Mouse (Mus musculus) lung, embryonic 15.5 days (tissue): ENCODE results near the gene 4930556J24Rik. TPM values are rescaled to one million over a fixed set of nuclear protein-coding genes. Genes with fewer than 3 reads are reported as not detected.

Experiments used
- ATAC-seq: fragments of 200-750 bp; cut with Nextera tagmentation; 2 replicates; pipeline ENCODE4 v1.8.0; 2017; ENCODE audit warnings: moderate number of reproducible peaks, borderline replicate concordance; ENCODE audit not compliant: low FRiP score, low TSS enrichment; ENCODE audit errors: extremely low read depth
- H3K27ac ChIP-seq: fragments of 300-500 bp; sonication (generic); 2 replicates; pipeline ENCODE4 v1.5.1; 2015; ENCODE audit warnings: moderate library complexity, mild to moderate bottlenecking, inconsistent platforms
- H3K27me3 ChIP-seq: fragments of 300-500 bp; sonication (generic); 2 replicates; pipeline ENCODE4 v1.6.1; 2015; ENCODE audit warnings: inconsistent platforms
- H3K36me3 ChIP-seq: fragments of 300-500 bp; sonication (generic); 2 replicates; pipeline ENCODE4 v1.6.1; 2015; ENCODE audit warnings: inconsistent platforms
- H3K4me1 ChIP-seq: fragments of 300-500 bp; sonication (generic); 2 replicates; pipeline ENCODE4 v1.6.1; 2015; ENCODE audit warnings: inconsistent platforms
- H3K4me2 ChIP-seq: fragments of 300-500 bp; sonication (generic); 2 replicates; pipeline ENCODE4 v1.6.1; 2015; ENCODE audit warnings: inconsistent platforms, mild to moderate bottlenecking, moderate library complexity
- H3K4me3 ChIP-seq: fragments of 300-500 bp; sonication (generic); 2 replicates; pipeline ENCODE4 v1.5.1; 2015; ENCODE audit warnings: mild to moderate bottlenecking, inconsistent platforms
- H3K9ac ChIP-seq: fragments of 300-500 bp; sonication (generic); 2 replicates; pipeline ENCODE4 v1.6.1; 2015; ENCODE audit warnings: inconsistent platforms
- H3K9me3 ChIP-seq: fragments of 300-500 bp; sonication (generic); 2 replicates; pipeline ENCODE4 v1.6.1; 2016; ENCODE audit warnings: inconsistent platforms
- WGBS: fragments of 180-500 bp; shearing (Covaris S2); methylation state at CpG from one replicate; pipeline ENCODE4 v1.1.7; 2015; 5-methylcytosine and 5-hydroxymethylcytosine counted together
- polyA plus RNA-seq: library from polyadenylated mRNA; unstranded; fragments of >200 nt; fragmentation: Nextera tagmentation; extraction: Ambion mirVana; gene quantifications from 2 replicates; pipeline ENCODE4 v1.2.1, GENCODE M21; 2015

Gene 4930556J24Rik
- polyA plus RNA-seq, 1 experiment from 2014 or later: 0.21 TPM

DNA sequence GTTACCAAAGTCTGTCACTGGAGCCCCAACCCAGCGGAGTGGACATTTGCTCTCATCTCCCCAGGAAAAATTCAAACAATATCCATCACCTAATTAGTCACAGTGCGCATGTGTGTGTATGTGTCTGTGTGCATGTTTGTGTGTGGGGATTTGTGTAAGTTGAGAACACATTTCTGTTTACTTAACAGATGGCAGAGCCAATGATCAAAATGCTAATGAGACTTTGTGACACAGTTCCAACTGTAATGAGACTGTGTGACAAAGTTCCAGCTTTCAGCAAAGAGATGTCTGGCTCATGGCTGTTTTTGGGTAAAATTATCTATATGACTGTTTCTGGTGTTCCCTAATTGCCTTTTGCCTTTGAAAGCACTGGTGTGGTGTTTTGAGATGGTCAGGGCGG lies 40.3 kb downstream of the 4930556J24Rik start:
- WGBS: 78% methylated on average over 3 of the region's 3 CpGs
- Histone ChIP-seq H3K9ac (no peak overlapping the region), H3K27ac (no peak overlapping the region), H3K4me2 (no peak overlapping the region), H3K36me3 (no peaks in the 10 kb centered on the region), H3K27me3 (no peaks in the 10 kb centered on the region), H3K4me1 (peaks cover 10% of the 10 kb centered on the region), H3K4me3 (no peak overlapping the region), H3K9me3 (no peaks in the 10 kb centered on the region)
- ATAC-seq: no peak

DNA sequence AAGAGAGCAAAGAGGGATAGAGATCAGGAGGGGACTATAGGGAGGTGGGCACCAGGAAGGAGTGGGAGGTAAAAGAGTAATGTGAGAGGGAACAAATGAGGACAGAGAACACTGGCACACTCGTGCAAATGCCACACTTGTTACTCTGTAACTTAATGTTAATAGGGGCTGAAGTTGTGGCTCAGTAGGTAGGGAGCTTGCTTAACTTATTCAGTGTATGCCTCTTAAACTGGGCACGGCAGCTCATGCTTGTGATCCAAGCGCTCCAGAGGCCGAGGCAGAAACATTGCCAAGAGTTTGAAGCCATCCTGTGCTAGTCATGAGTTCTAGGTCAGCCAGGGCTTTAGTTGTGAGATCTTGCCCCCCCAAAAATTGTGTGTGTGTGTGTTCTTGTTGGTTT lies 41.4 kb downstream of the 4930556J24Rik start:
- no peaks in the 10 kb centered on the region for H3K27me3 ChIP-seq
- peaks cover 16% of the 10 kb centered on the region for H3K4me1 ChIP-seq
- no peaks in the 10 kb centered on the region for H3K9me3 ChIP-seq
- no peak overlapping the region for H3K27ac ChIP-seq
- H3K4me3 ChIP-seq: no peak overlapping the region
- WGBS: 67% methylated on average over 4 of the region's 4 CpGs
- no peaks in the 10 kb centered on the region for H3K36me3 ChIP-seq
- no peak overlapping the region for H3K9ac ChIP-seq
- ATAC-seq: no peak
- no peak overlapping the region for H3K4me2 ChIP-seq

DNA sequence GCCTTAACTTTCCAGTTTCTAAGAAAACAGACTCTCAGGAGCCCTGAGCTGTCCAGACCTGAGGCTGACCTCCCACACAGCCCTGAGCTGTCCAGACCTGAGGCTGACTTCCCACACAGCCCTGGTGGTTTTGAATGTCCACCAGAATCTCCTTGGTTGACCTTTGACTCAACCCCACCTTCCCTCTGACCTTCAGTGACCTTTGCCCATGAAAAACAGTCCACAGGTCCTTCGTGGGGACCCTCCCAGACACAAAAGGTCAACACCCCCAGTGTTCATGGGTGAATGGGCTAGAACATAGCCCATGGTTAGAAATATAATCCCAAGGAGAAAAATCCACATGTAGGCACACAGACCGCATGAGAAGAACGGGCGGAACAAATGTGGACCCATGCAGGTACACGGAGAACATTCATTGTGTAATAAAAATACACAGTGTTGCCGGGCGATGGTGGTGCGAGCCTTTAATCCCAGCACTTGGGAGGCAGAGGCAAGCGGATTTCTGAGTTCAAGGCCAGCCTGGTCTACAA lies 42.8 kb downstream of the 4930556J24Rik start:
- Histone ChIP-seq H3K9ac (no peak overlapping the region), H3K4me2 (no peak overlapping the region), H3K4me3 (no peak overlapping the region), H3K27me3 (no peaks in the 10 kb centered on the region), H3K4me1 (peaks cover 16% of the 10 kb centered on the region), H3K9me3 (no peaks in the 10 kb centered on the region), H3K36me3 (no peaks in the 10 kb centered on the region), H3K27ac (no peak overlapping the region)
- 90% methylated on average over 9 of the region's 9 CpGs for WGBS
- ATAC-seq: no peak

DNA sequence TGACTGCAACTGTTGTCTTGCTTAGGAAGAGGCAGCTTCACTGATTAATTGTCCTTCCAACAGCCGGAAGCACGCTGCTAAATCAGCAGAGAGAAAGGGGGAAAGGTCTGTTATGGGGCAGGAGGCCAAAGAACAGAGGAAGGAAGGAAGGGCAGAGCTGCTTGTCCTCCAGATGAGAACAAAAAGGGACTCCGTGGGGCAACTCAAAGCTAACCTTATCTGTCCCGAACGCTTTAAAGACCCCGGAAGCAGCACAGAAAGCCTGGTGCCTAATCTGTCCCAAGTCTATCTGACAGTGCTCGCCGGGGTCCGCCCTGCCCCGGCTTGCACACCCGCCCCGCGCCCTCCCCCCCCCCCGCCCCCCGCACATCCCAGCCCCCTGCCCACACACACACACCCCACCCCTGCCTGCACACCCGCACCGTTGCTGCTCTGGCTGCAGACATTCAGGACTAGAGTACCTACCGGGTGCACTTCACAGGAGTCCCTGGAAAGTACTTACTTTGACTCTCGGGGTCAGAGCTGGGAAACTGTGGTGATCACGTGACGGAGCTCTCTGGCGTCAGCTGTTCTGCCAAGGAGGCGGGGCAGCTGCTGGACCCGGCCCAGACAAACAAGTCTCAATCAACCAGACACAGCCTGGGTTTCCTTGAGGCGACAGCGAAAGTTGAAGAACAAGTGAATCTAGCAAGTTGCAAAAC lies 44.9 kb downstream of the 4930556J24Rik start, which contains the start of gene Tcn2:
Tcn2 (minus strand) TSS at position 649 of the 701 bp plus-strand sequence.
- Histone ChIP-seq H3K4me3 (peak within 1 kb of the TSS; percentile 49), H3K4me2 (peak within 1 kb of the TSS; percentile 81), H3K36me3 (peaks cover 2% of the 10 kb centered on the region; the same call in 1 of the 2 replicates), H3K9me3 (no peaks in the 10 kb centered on the region), H3K27me3 (no peaks in the 10 kb centered on the region), H3K9ac (peak within 1 kb of the TSS; percentile 37), H3K4me1 (peaks cover 16% of the 10 kb centered on the region), H3K27ac (peak within 1 kb of the TSS; percentile 68)
- peak; percentile 84 for ATAC-seq
- under 1% methylated on average over 20 of the region's 26 CpGs for WGBS

DNA sequence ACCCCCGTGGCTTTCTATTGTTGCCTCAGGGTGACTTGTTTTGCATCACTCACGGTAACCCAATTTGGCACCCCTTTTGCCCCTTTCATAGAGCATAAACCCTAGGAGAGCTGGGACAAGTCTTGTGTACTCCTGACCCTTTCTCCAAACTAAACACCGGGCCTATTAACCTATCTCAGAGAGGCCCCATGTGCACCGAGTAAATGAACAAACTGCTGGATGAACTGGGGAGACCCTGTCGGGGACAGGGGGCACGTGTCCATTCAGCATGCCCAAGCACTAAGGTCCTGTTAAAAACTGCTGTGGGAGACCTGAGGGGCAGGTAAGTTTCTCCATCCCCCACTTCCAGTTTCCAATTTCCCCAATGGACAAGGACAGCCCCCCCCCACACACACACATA lies 45.6 kb downstream of the 4930556J24Rik start:
- peaks cover 16% of the 10 kb centered on the region for H3K4me1 ChIP-seq
- H3K4me2 ChIP-seq: peak overlapping the region; percentile 81
- 31% methylated on average over 6 of the region's 6 CpGs for WGBS
- ATAC-seq: no peak
- H3K27me3 ChIP-seq: no peaks in the 10 kb centered on the region
- 0 out of 2 replicates have a peak overlapping the region, but pooled peaks have one; percentile 37 for H3K9ac ChIP-seq
- no peaks in the 10 kb centered on the region for H3K9me3 ChIP-seq
- H3K4me3 ChIP-seq: peak overlapping the region; percentile 49
- peaks cover 3% of the 10 kb centered on the region; the same call in 1 of the 2 replicates for H3K36me3 ChIP-seq
- H3K27ac ChIP-seq: no peak overlapping the region

DNA sequence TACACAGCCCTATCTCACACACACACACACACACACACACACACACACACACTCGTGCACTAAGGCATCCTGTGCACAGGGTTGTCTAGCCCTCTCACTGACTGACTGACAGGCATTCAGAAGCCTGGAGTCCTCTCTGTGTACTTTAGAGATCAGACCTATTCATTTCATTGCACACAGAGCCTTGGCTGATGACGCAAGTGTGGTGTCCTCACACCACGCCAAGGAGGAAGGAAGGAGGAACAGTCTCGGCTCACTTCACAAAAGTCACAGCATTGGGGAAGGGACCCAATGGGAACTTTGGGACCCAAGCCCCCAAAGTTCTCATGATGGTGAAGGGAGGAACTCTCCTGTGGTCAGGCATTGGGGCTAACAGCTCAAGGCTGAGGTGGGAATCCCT lies 46.6 kb downstream of the 4930556J24Rik start:
- H3K4me3 ChIP-seq: no peak overlapping the region

DNA sequence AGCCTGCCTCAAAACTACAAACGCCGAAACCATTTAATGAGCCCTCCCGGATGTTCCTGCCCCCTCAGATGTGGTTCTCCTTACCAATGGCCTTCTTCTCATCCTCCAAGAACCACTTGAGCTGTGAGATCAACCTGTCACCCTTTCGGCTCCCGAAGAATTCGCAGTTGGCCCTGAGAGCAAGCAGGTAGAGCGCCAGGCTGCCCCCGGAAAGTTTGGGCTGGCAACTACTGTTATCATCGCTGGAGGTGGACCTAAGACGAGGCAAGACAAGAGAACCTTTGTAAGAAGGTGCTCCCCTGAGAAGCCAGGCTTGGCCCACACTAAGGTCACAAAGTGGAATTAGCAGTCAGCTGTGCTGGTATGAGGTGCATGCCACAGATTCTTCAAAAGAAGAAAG lies 50.7 kb downstream of the 4930556J24Rik start:
- H3K9ac ChIP-seq: no peak overlapping the region
- H3K4me2 ChIP-seq: no peak overlapping the region
- H3K4me1 ChIP-seq: peaks cover 3% of the 10 kb centered on the region
- WGBS: 74% methylated on average over 10 of the region's 10 CpGs
- H3K9me3 ChIP-seq: no peaks in the 10 kb centered on the region
- ATAC-seq: no peak
- H3K36me3 ChIP-seq: peaks cover 3% of the 10 kb centered on the region; the same call in 1 of the 2 replicates
- no peaks in the 10 kb centered on the region for H3K27me3 ChIP-seq
- H3K4me3 ChIP-seq: no peak overlapping the region
- H3K27ac ChIP-seq: no peak overlapping the region

More for the DNA sequence above, 46.6 kb downstream of the 4930556J24Rik start:
- no peak overlapping the region for H3K27ac ChIP-seq
- no peaks in the 10 kb centered on the region for H3K27me3 ChIP-seq
- H3K4me1 ChIP-seq: peaks cover 16% of the 10 kb centered on the region
- H3K36me3 ChIP-seq: peaks cover 3% of the 10 kb centered on the region; the same call in 1 of the 2 replicates
- 61% methylated on average over 4 of the region's 4 CpGs for WGBS
- ATAC-seq: no peak
- no peaks in the 10 kb centered on the region for H3K9me3 ChIP-seq
- no peak overlapping the region for H3K9ac ChIP-seq
- no peak overlapping the region for H3K4me2 ChIP-seq

DNA sequence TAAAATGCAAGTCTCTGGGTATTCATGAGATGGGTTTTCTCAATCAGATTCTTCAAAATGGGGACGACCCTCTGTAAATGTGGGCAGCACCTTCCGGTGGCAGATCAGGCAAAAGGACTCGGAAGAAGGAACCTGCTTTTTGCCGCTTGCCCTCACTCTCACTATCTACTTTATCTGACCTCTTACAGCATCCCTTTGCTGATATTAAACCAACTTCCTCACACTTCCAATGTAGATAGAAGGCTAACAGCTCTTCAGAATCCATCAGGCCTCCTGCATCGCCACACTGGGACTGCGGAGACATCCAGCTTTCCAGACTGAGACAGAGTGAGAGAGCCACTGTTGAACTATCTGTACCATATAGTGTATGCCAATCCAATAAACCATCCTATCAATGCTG lies 53.8 kb downstream of the 4930556J24Rik start:
- WGBS: 93% methylated on average over 6 of the region's 6 CpGs
- Histone ChIP-seq H3K36me3 (peaks cover 5% of the 10 kb centered on the region; the same call in 1 of the 2 replicates), H3K4me3 (no peak overlapping the region), H3K27ac (no peak overlapping the region), H3K4me2 (no peak overlapping the region), H3K4me1 (no peaks in the 10 kb centered on the region), H3K9ac (no peak overlapping the region), H3K9me3 (no peaks in the 10 kb centered on the region), H3K27me3 (no peaks in the 10 kb centered on the region)
- no peak for ATAC-seq

DNA sequence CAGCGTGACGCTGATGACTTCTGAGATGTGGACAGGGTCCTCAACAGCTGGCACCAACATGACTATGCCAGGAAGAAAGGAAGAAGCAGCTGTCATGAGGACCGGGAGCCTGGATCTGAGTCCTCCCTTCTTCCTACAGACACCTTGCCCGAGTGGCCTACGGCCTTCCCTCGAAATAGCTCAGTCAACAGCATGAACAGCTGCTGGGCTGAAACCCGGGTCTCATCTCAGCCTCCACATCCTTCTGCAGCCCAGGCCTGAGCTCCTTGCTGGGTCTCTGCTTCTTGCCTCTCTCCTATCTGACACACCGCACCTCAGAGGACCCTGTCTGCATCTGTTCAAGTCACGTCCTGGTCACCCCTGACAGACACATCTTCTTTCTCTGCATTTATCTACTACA lies 54.5 kb downstream of the 4930556J24Rik start:
- Histone ChIP-seq H3K4me3 (no peak overlapping the region), H3K4me2 (no peak overlapping the region), H3K9me3 (no peaks in the 10 kb centered on the region), H3K9ac (no peak overlapping the region), H3K36me3 (peaks cover 6% of the 10 kb centered on the region; the same call in 1 of the 2 replicates), H3K27me3 (no peaks in the 10 kb centered on the region), H3K27ac (no peak overlapping the region), H3K4me1 (no peaks in the 10 kb centered on the region)
- WGBS: 89% methylated on average over 9 of the region's 9 CpGs
- ATAC-seq: no peak

DNA sequence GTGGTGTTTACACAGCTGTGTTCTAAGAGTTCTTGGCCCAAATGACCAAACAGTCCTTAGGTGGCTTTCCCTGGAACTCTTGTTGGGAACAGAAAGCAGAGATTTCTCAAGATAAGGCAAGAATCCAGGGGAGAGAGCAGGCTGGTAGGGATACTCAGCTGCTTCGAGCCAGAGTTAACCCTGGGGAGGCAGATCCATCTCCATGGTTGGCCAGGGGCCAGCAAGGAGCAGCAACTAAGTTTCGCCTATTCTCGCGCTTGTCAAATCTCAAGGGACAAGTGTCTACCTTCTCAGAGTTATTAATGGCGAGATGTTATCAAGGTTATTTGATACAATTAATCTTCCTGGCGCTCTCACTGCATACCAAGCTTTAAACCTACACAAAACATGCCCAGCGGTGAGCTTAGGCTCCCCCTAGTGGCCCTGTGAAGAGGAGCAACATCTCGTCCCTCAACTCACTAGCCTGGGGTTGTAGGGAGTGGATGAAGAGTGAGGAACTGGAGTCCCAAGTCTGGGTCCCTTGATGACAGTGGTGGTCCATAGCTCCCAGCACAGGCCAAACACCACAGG lies 55.2 kb downstream of the 4930556J24Rik start:
- no peak overlapping the region for H3K4me2 ChIP-seq
- H3K27ac ChIP-seq: no peak overlapping the region
- no peaks in the 10 kb centered on the region for H3K27me3 ChIP-seq
- H3K36me3 ChIP-seq: 0 out of 2 replicates have a peak, but pooled peaks cover 3% of the 10 kb centered on the region
- 33% methylated on average over 8 of the region's 8 CpGs for WGBS
- H3K9ac ChIP-seq: no peak overlapping the region
- ATAC-seq: peak; percentile 64; the same call in 1 of the 2 replicates
- H3K9me3 ChIP-seq: no peaks in the 10 kb centered on the region
- H3K4me3 ChIP-seq: no peak overlapping the region
- no peaks in the 10 kb centered on the region for H3K4me1 ChIP-seq

DNA sequence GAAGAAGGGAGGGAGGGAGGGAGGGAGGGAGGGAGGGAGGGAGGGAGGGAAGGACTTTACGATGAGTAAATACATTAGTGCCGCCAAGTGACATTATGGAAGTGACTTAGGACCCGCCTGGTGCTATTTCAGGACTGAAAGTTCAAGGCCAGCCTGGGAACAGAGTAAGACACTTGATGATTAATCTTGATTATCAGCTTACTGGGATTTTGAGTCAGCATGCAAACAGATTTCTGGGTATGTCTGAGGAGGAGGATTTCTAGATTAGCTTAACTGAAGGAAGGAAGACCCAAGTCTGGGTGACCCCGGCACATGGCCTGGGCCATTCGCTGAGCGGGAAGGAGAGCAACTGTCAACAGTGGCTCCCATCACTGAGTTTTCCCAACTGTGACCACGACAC lies 56.1 kb downstream of the 4930556J24Rik start:
- Histone ChIP-seq H3K4me1 (no peaks in the 10 kb centered on the region), H3K36me3 (0 out of 2 replicates have a peak, but pooled peaks cover 3% of the 10 kb centered on the region), H3K4me3 (no peak overlapping the region), H3K9ac (no peak overlapping the region), H3K9me3 (no peaks in the 10 kb centered on the region), H3K27me3 (no peaks in the 10 kb centered on the region), H3K4me2 (no peak overlapping the region), H3K27ac (no peak overlapping the region)
- no peak for ATAC-seq
- 82% methylated on average over 7 of the region's 7 CpGs for WGBS

DNA sequence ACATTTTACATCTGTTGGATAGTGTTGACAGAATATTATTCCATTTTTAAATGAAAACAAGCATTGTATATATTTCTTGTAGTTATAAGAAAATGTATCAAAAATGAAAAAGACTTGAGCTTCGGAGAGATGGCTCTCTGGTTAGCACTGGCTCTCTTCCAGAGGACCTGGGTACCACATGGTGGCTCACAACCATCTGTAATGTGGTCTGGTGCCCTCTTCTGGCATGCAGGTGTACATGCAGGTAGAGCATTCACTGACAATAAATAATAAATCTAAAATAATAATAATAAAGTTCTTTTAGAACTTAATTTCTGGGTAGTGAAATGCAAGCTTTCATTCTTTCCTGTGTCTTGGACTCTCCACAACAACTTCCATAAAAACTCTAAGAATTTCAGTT lies 57.8 kb downstream of the 4930556J24Rik start:
- WGBS: 52% methylated on average over 1 of the region's 1 CpGs
- H3K4me3 ChIP-seq: no peak overlapping the region
- 0 out of 2 replicates have a peak, but pooled peaks cover 3% of the 10 kb centered on the region for H3K36me3 ChIP-seq
- H3K27ac ChIP-seq: no peak overlapping the region
- H3K27me3 ChIP-seq: no peaks in the 10 kb centered on the region
- no peaks in the 10 kb centered on the region for H3K9me3 ChIP-seq
- H3K4me1 ChIP-seq: peaks cover 7% of the 10 kb centered on the region
- H3K4me2 ChIP-seq: no peak overlapping the region
- no peak for ATAC-seq
- H3K9ac ChIP-seq: no peak overlapping the region
